Mouse (Mus musculus) kidney, adult 2 months (tissue): ENCODE data around the gene Higd1b. TPM values are rescaled to one million over a fixed set of nuclear protein-coding genes. Genes with fewer than 3 reads are reported as not detected.

Source experiments
- DNase-seq: peaks from one replicate; pipeline ENCODE4 v3.0.0; 2021
- H3K27ac ChIP-seq: fragments of 200-500 bp; 2 replicates; pipeline ENCODE4 v1.5.1; 2012; ENCODE audit warnings: low read depth, low read length, control low read depth, inconsistent platforms; ENCODE audit not compliant: insufficient read depth
- H3K27me3 ChIP-seq: fragments of 200-500 bp; replicated peaks from 2 replicates; pipeline ENCODE4 v1.6.1; 2012; ENCODE audit warnings: mild to moderate bottlenecking, moderate library complexity, low read length, inconsistent platforms; ENCODE audit not compliant: control insufficient read depth, insufficient read depth
- H3K36me3 ChIP-seq: fragments of 200-500 bp; 2 replicates; pipeline ENCODE4 v1.6.1; 2012; ENCODE audit warnings: mild to moderate bottlenecking, moderate library complexity, low read length, inconsistent platforms; ENCODE audit not compliant: control insufficient read depth, insufficient read depth
- H3K4me1 ChIP-seq: fragments of 200-500 bp; 2 replicates; pipeline ENCODE4 v1.6.1; 2011; ENCODE audit warnings: low read length; ENCODE audit not compliant: control insufficient read depth, insufficient read depth
- H3K4me3 ChIP-seq: fragments of 200-500 bp; 2 replicates; pipeline ENCODE4 v1.5.1; 2011; ENCODE audit warnings: mild to moderate bottlenecking, low read depth, low read length, control low read depth; ENCODE audit not compliant: insufficient read depth
- CTCF ChIP-seq: fragments of 200-500 bp; conservative IDR thresholded peaks from 2 replicates; pipeline ENCODE4 v1.5.1; 2011; ENCODE audit warnings: low read depth, mild to moderate bottlenecking, control low read depth, low read length, moderate library complexity, mixed read lengths; ENCODE audit not compliant: insufficient read depth, insufficient read length
- POLR2A ChIP-seq: fragments of 200-500 bp; IDR thresholded peaks from one replicate; pipeline ENCODE4 v1.6.1; 2011; ENCODE audit warnings: low read depth, low read length, control low read depth
- WGBS: fragments of 180-500 bp; shearing (Covaris S2); methylation state at CpG from one replicate; pipeline ENCODE4 v1.1.7; 2018; 5-methylcytosine and 5-hydroxymethylcytosine counted together
- polyA plus RNA-seq: library from polyadenylated mRNA; depleted of rRNA; stranded (reverse); fragments of >200 nt; gene quantifications from 2 replicates; pipeline ENCODE4 v1.2.3, GENCODE M21; 2012

Gene Higd1b
- polyA plus RNA-seq, 1 experiment = 4.1 TPM

DNA sequence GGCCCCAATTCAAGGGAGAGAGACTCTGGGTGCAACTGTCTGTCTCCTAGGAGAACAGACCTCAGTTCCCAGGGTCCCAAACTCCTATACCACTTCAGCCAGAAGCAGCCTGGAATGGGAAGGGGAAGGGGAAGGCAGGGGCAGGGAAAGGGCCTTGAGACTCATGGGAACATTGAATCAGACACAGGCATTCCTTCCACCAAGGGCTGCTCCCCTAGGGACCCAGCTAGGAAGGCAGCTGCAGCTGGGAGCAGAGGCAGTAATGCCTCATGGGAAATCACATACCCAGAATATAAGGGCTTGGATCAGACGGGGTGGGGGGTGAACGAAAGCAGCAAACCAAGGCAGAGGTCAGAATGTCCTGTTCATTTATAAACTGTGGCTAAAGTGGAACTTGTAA is 2.5 kb downstream of the Higd1b start:
- no peak overlapping the region; the same call in 1 of the 2 replicates for H3K27ac ChIP-seq
- peak; percentile 35 for DNase-seq
- TF ChIP-seq CTCF = no peak
- no peak for TF ChIP-seq POLR2A
- 82% methylated on average over 2 of the region's 2 CpGs for WGBS
- H3K27me3 ChIP-seq = no peaks in the 10 kb centered on the region
- H3K4me3 ChIP-seq = no peak overlapping the region
- no peaks in the 10 kb centered on the region for H3K4me1 ChIP-seq
- H3K36me3 ChIP-seq = peaks cover 3% of the 10 kb centered on the region

DNA sequence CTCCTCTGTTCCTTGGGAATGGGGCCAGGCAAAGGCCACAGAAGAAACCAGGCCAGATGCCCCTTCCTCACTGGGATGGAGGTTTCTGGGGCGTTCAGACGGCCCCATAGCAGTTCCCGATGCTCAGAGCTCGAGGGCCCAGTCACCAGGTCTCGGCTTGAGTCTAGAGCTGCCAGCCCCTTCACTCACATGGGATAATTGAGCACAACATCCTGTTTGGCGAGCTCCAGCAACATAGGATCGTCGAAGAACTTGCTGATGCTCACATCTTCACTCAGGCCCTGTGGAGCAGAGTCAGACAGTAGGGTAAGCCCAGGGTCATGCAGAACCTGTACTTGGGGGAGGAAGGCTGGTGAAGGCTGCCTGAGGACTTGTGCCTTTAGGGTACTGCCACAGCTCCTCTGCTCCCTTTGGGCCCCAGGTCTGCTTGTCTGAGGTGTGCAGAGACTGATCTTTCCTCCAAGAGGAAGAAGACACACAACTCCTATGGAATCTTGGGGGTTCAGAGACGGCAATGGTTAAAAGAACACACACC is 3.0 kb downstream of the Higd1b start:
- Histone ChIP-seq H3K4me3 (no peak overlapping the region), H3K27me3 (no peaks in the 10 kb centered on the region), H3K4me1 (no peaks in the 10 kb centered on the region), H3K36me3 (peaks cover 3% of the 10 kb centered on the region), H3K27ac (peak overlapping the region; percentile 58)
- no peak for TF ChIP-seq CTCF
- WGBS = 78% methylated on average over 9 of the region's 9 CpGs
- no peak for DNase-seq

DNA sequence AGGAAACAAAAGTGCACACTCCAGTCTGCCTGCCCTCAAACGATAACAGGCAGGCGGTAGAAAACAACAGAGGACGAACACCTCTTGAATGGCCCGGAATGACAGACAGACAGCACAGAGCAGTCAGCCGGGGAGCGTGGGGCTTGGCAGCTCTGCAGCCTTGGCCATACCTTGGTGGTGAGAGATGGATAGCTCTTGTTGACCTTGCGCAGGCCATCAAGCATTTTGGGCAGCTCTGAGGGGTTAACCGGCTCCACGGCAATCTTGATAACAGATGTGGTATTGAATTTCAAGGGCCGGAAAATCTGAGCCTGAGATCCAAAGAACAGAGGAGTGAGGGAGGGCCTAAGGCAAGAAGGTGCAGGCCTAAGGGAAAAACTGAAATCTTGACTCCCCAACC is 10.3 kb downstream of the Higd1b start:
- TF ChIP-seq POLR2A (no peak), CTCF (no peak)
- Histone ChIP-seq H3K4me3 (no peak overlapping the region), H3K27me3 (no peaks in the 10 kb centered on the region), H3K36me3 (peaks cover 5% of the 10 kb centered on the region), H3K27ac (0 out of 2 replicates have a peak overlapping the region, but pooled peaks have one; percentile 28), H3K4me1 (no peaks in the 10 kb centered on the region)
- 75% methylated on average over 10 of the region's 10 CpGs for WGBS
- DNase-seq = no peak

DNA sequence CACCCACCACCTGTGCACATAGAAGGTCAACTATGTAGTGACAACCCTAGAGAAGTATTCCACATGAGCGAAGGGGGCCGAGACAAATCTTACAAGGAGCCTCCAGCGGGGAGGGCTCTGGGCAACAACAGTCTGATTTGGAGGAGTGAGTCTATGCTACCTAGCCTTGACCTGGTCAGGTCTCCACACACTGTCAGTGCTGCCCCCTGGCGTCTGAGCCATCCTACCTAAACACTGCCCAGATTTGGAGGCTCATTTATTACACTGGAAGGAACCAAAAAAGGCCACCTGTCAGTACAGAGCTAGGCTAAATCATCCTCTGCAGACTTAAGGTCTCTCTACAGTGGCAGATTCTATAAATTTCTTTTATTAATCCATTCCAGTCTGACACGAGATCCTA is 16.2 kb downstream of the Higd1b start:
- 58% methylated on average over 5 of the region's 5 CpGs for WGBS
- H3K4me3 ChIP-seq = no peak overlapping the region
- DNase-seq = peak; percentile 72
- TF ChIP-seq POLR2A (no peak), CTCF (peak; percentile 79)
- H3K36me3 ChIP-seq = peaks cover 5% of the 10 kb centered on the region
- no peaks in the 10 kb centered on the region for H3K4me1 ChIP-seq
- H3K27ac ChIP-seq = no peak overlapping the region
- no peaks in the 10 kb centered on the region for H3K27me3 ChIP-seq

DNA sequence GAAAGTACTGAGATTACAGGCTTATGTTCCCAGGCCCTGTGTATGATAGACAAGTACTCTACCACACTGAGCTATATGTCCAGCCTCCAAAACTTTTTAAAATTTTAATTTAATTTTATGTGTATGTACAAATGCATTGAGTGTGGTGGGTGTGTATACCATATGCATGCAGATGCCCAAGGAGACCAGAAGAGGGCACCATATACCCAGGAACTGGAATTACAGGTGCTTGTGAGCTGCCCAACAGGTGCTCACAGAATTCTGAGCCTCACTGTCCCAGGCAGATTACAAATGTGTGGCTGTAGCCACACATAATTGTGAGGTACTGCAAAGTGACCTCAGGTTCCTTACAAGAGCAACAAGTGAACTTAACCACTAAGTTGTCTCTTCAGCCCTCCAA is 18.1 kb downstream of the Higd1b start:
- DNase-seq = no peak
- no peaks in the 10 kb centered on the region for H3K27me3 ChIP-seq
- H3K4me1 ChIP-seq = no peaks in the 10 kb centered on the region
- no peak overlapping the region for H3K27ac ChIP-seq
- no peak for TF ChIP-seq POLR2A
- TF ChIP-seq CTCF = peak; percentile 29
- no peak overlapping the region for H3K4me3 ChIP-seq
- H3K36me3 ChIP-seq = peaks cover 3% of the 10 kb centered on the region

DNA sequence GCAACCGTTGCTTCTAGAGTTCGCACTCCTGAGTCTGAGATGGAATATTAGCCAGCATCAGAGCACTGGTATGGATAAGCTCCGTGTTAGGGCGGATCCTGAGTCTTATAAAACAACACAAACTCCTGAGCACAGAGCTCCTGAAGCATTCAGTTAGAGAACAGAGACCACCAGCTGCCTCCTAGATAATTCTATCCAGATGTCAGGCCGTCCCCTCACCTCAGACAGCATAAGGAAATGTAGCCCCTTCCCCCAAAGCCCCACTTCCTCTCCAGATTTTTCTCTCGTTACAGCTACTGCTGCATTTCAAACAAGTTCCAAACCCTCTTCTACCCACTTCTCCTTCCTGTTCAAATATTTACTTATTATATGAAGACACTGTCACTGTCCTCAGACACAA is 20.3 kb downstream of the Higd1b start:
- Histone ChIP-seq H3K4me1 (no peaks in the 10 kb centered on the region), H3K36me3 (peaks cover 3% of the 10 kb centered on the region), H3K27ac (no peak overlapping the region), H3K27me3 (no peaks in the 10 kb centered on the region), H3K4me3 (no peak overlapping the region)
- WGBS = 92% methylated on average over 6 of the region's 6 CpGs
- no peak for DNase-seq
- TF ChIP-seq POLR2A (no peak), CTCF (no peak)

DNA sequence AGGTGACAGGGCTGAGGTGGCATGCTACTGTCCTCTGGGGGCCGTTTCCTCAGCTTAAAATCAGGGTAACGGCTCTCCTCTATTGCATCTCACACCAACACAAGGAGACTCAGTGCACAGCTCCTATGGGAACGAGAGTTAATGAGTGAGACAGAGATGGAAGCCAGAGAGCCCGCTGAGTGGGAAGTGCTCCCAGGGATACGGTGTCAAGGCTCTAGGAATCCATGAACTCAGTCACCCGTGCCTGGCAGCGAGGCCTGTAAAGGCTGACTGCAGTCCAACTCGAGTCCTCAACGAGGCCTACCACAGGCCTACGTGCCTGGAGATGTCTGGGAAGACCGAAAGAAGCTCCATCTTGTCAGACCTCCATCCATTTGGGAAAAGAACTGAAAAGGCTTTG is 23.3 kb downstream of the Higd1b start:
- WGBS = 68% methylated on average over 11 of the region's 11 CpGs
- no peak for DNase-seq
- no peak overlapping the region for H3K4me3 ChIP-seq
- H3K27ac ChIP-seq = no peak overlapping the region
- no peaks in the 10 kb centered on the region for H3K4me1 ChIP-seq
- peaks cover 5% of the 10 kb centered on the region for H3K36me3 ChIP-seq
- TF ChIP-seq CTCF = no peak
- TF ChIP-seq POLR2A = no peak
- H3K27me3 ChIP-seq = no peaks in the 10 kb centered on the region

DNA sequence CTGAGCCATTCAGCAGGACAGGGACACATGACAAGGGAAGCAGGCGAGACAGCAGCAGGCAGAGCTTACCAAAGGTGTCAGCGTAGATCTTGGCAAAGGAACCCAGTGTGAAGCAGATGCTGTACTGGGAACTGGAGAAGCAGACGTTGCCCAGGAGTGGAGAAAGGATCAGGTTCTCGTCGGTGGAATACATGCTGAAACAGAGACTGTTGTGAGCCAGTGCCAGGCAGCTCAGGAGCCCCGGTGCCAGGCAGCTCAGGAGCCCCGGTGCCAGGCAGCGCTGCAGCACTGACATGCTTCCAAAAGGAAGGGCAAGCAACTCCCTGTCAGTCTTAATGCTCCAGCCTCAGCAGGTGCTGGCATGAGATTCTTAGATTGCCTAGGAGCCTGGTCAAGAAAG is 24.3 kb downstream of the Higd1b start:
- Histone ChIP-seq H3K4me3 (no peak overlapping the region), H3K27ac (no peak overlapping the region), H3K36me3 (peaks cover 2% of the 10 kb centered on the region), H3K27me3 (no peaks in the 10 kb centered on the region), H3K4me1 (no peaks in the 10 kb centered on the region)
- TF ChIP-seq CTCF (no peak), POLR2A (no peak)
- 92% methylated on average over 8 of the region's 8 CpGs for WGBS
- DNase-seq = no peak
